Mouse (Mus musculus): ENCODE data around the gene Neurod2. TPM values are rescaled to one million over a fixed set of nuclear protein-coding genes. Genes with fewer than 3 reads are reported as not detected.

The Neurod2 gene
- polyA plus RNA-seq (2014; fragmentation: Nextera tagmentation; extraction: Ambion mirVana), result not detected in 2 replicates

GRCm38 (mm10) chr11:98329081-98329959 lies at the start of gene Neurod2:
Gene Neurod2 (minus strand): TSS chr11:98329648.
- DNase-seq (no peak), ATAC-seq (ENCODE audit: insufficient read depth) (no peak)
- 1% methylated on average over 38 of the region's 38 CpGs for WGBS
- Histone ChIP-seq H3K27me3 (ENCODE audit: insufficient read depth, low read length) (peaks cover 100% of the 10 kb centered on the region), H3K9me3 (ENCODE audit: low read depth, low read length) (no peaks in the 10 kb centered on the region), H3K9ac (no peak within 1 kb of the TSS), H3K36me3 (ENCODE audit: insufficient read depth) (no peaks in the 10 kb centered on the region), H3K4me1 (ENCODE audit: insufficient read depth) (no peaks in the 10 kb centered on the region), H3K4me3 (ENCODE audit: low read depth, low read length) (peak within 1 kb of the TSS; percentile 24), H3K4me2 (peak within 1 kb of the TSS; percentile 44), H3K27ac (ENCODE audit: low read depth) (no peak within 1 kb of the TSS)
- no peak for TF ChIP-seq CTCF (IDR thresholded peaks at IDR 0.05; ENCODE audit: low read depth)

GRCm38 (mm10) chr11:98377787-98378186 lies 48.3 kb upstream of the Neurod2 start:
- no peak overlapping the region for H3K4me2 ChIP-seq
- DNase-seq, result no peak
- no peak overlapping the region for H3K4me3 ChIP-seq (ENCODE audit: low read depth, low read length)
- H3K27me3 ChIP-seq (ENCODE audit: insufficient read depth, low read length), result no peaks in the 10 kb centered on the region
- ATAC-seq (ENCODE audit: insufficient read depth), result no peak
- no peak overlapping the region for H3K9ac ChIP-seq
- no peak for TF ChIP-seq CTCF (IDR thresholded peaks at IDR 0.05; ENCODE audit: low read depth)
- WGBS, result 79% methylated on average over 11 of the region's 11 CpGs
- no peaks in the 10 kb centered on the region for H3K4me1 ChIP-seq (ENCODE audit: insufficient read depth)
- H3K9me3 ChIP-seq (ENCODE audit: low read depth, low read length), result no peaks in the 10 kb centered on the region
- H3K27ac ChIP-seq (ENCODE audit: low read depth), result no peak overlapping the region
- peaks cover 71% of the 10 kb centered on the region for H3K36me3 ChIP-seq (ENCODE audit: insufficient read depth)

- Histone ChIP-seq H3K27me3 (ENCODE audit: insufficient read depth, low read length) (no peaks in the 10 kb centered on the region), H3K4me3 (ENCODE audit: low read depth, low read length) (no peak overlapping the region), H3K9me3 (ENCODE audit: low read depth, low read length) (no peaks in the 10 kb centered on the region), H3K4me2 (no peak overlapping the region), H3K9ac (no peak overlapping the region), H3K27ac (ENCODE audit: low read depth) (no peak overlapping the region), H3K36me3 (ENCODE audit: insufficient read depth) (peaks cover 71% of the 10 kb centered on the region), H3K4me1 (ENCODE audit: insufficient read depth) (no peaks in the 10 kb centered on the region)
- WGBS, result 78% methylated on average over 5 of the region's 5 CpGs
- ATAC-seq (ENCODE audit: insufficient read depth), result no peak
- TF ChIP-seq CTCF (IDR thresholded peaks at IDR 0.05; ENCODE audit: low read depth), result no peak
- DNase-seq, result no peak
Measured at GRCm38 (mm10) chr11:98376756-98377155, 47.3 kb upstream of the Neurod2 start.

GRCm38 (mm10) chr11:98374266-98374665 lies 44.8 kb upstream of the Neurod2 start:
- Histone ChIP-seq H3K36me3 (ENCODE audit: insufficient read depth) (peaks cover 53% of the 10 kb centered on the region), H3K4me1 (ENCODE audit: insufficient read depth) (no peaks in the 10 kb centered on the region), H3K9ac (no peak overlapping the region), H3K27me3 (ENCODE audit: insufficient read depth, low read length) (no peaks in the 10 kb centered on the region), H3K4me2 (no peak overlapping the region), H3K4me3 (ENCODE audit: low read depth, low read length) (no peak overlapping the region), H3K9me3 (ENCODE audit: low read depth, low read length) (no peaks in the 10 kb centered on the region), H3K27ac (ENCODE audit: low read depth) (no peak overlapping the region)
- 52% methylated on average over 8 of the region's 8 CpGs for WGBS
- peak; percentile 31 for DNase-seq
- no peak; the same call in 1 of the 2 replicates for ATAC-seq (ENCODE audit: insufficient read depth)
- TF ChIP-seq CTCF (IDR thresholded peaks at IDR 0.05; ENCODE audit: low read depth), result no peak

GRCm38 (mm10) chr11:98373244-98373643 lies 43.8 kb upstream of the Neurod2 start:
- H3K4me1 ChIP-seq (ENCODE audit: insufficient read depth), result no peaks in the 10 kb centered on the region
- DNase-seq, result no peak
- no peak for TF ChIP-seq CTCF (IDR thresholded peaks at IDR 0.05; ENCODE audit: low read depth)
- WGBS, result 66% methylated on average over 6 of the region's 6 CpGs
- no peak overlapping the region for H3K27ac ChIP-seq (ENCODE audit: low read depth)
- H3K27me3 ChIP-seq (ENCODE audit: insufficient read depth, low read length), result no peaks in the 10 kb centered on the region
- no peak for ATAC-seq (ENCODE audit: insufficient read depth)
- H3K9ac ChIP-seq, result no peak overlapping the region
- H3K36me3 ChIP-seq (ENCODE audit: insufficient read depth), result peaks cover 43% of the 10 kb centered on the region
- H3K4me3 ChIP-seq (ENCODE audit: low read depth, low read length), result no peak overlapping the region
- no peaks in the 10 kb centered on the region for H3K9me3 ChIP-seq (ENCODE audit: low read depth, low read length)
- no peak overlapping the region for H3K4me2 ChIP-seq

- peak; percentile 89 for DNase-seq
- no peaks in the 10 kb centered on the region for H3K9me3 ChIP-seq (ENCODE audit: low read depth, low read length)
- no peak overlapping the region for H3K27ac ChIP-seq (ENCODE audit: low read depth)
- H3K9ac ChIP-seq, result no peak overlapping the region
- peak; percentile 95 for TF ChIP-seq CTCF (IDR thresholded peaks at IDR 0.05; ENCODE audit: low read depth)
- no peak overlapping the region for H3K4me3 ChIP-seq (ENCODE audit: low read depth, low read length)
- no peaks in the 10 kb centered on the region for H3K27me3 ChIP-seq (ENCODE audit: insufficient read depth, low read length)
- H3K4me1 ChIP-seq (ENCODE audit: insufficient read depth), result no peaks in the 10 kb centered on the region
- peaks cover 35% of the 10 kb centered on the region for H3K36me3 ChIP-seq (ENCODE audit: insufficient read depth)
- WGBS, result 9% methylated on average over 2 of the region's 2 CpGs
- no peak overlapping the region for H3K4me2 ChIP-seq
- no peak for ATAC-seq (ENCODE audit: insufficient read depth)
Measured at GRCm38 (mm10) chr11:98372406-98372805, 43.0 kb upstream of the Neurod2 start.

GRCm38 (mm10) chr11:98371556-98372240 lies 42.2 kb upstream of the Neurod2 start:
- no peak for TF ChIP-seq CTCF (IDR thresholded peaks at IDR 0.05; ENCODE audit: low read depth)
- DNase-seq (no peak), ATAC-seq (ENCODE audit: insufficient read depth) (no peak)
- Histone ChIP-seq H3K27me3 (ENCODE audit: insufficient read depth, low read length) (no peaks in the 10 kb centered on the region), H3K4me3 (ENCODE audit: low read depth, low read length) (no peak overlapping the region), H3K4me1 (ENCODE audit: insufficient read depth) (no peaks in the 10 kb centered on the region), H3K4me2 (no peak overlapping the region), H3K9ac (no peak overlapping the region), H3K36me3 (ENCODE audit: insufficient read depth) (peaks cover 28% of the 10 kb centered on the region), H3K27ac (ENCODE audit: low read depth) (no peak overlapping the region), H3K9me3 (ENCODE audit: low read depth, low read length) (no peaks in the 10 kb centered on the region)
- WGBS, result 53% methylated on average over 10 of the region's 10 CpGs
